Mouse (Mus musculus) limb, embryonic 15.5 days (tissue): ENCODE measurements around the gene Gins2. TPM values are rescaled to one million over a fixed set of nuclear protein-coding genes. Genes with fewer than 3 reads are reported as not detected.

Experiments used
- ATAC-seq: fragments of 200-750 bp; cut with Nextera tagmentation; 2 replicates; pipeline ENCODE4 v1.8.0; 2017; ENCODE audit warnings: low read depth, moderate TSS enrichment; ENCODE audit not compliant: insufficient number of reproducible peaks, low FRiP score, low TSS enrichment
- H3K27ac ChIP-seq: fragments of 300-500 bp; sonication (generic); 2 replicates; pipeline ENCODE4 v1.5.1; 2015; ENCODE audit warnings: moderate library complexity, mild to moderate bottlenecking, inconsistent platforms
- H3K27me3 ChIP-seq: fragments of 300-500 bp; sonication (generic); 2 replicates; pipeline ENCODE4 v1.6.1; 2015; ENCODE audit warnings: inconsistent platforms
- H3K36me3 ChIP-seq: fragments of 300-500 bp; sonication (generic); 2 replicates; pipeline ENCODE4 v1.6.1; 2015; ENCODE audit warnings: inconsistent platforms
- H3K4me1 ChIP-seq: fragments of 300-500 bp; sonication (generic); 2 replicates; pipeline ENCODE4 v1.6.1; 2015; ENCODE audit warnings: inconsistent platforms
- H3K4me2 ChIP-seq: fragments of 300-500 bp; sonication (generic); 2 replicates; pipeline ENCODE4 v1.6.1; 2015; ENCODE audit warnings: mild to moderate bottlenecking, inconsistent platforms
- H3K4me3 ChIP-seq: fragments of 300-500 bp; sonication (generic); 2 replicates; pipeline ENCODE4 v1.5.1; 2015; ENCODE audit warnings: mild to moderate bottlenecking, inconsistent platforms
- H3K9ac ChIP-seq: fragments of 300-500 bp; sonication (generic); 2 replicates; pipeline ENCODE4 v1.6.1; 2015; ENCODE audit warnings: inconsistent platforms
- H3K9me3 ChIP-seq: fragments of 300-500 bp; sonication (generic); 2 replicates; pipeline ENCODE4 v1.6.1; 2016; ENCODE audit warnings: inconsistent platforms
- WGBS: fragments of 180-500 bp; shearing (Covaris S2); methylation state at CpG from one replicate; pipeline ENCODE4 v1.1.7; 2015; 5-methylcytosine and 5-hydroxymethylcytosine counted together
- polyA plus RNA-seq: library from polyadenylated mRNA; unstranded; fragments of >200 nt; fragmentation: Nextera tagmentation; extraction: Ambion mirVana; gene quantifications from 2 replicates; pipeline ENCODE4 v1.2.1, GENCODE M21; 2015

The Gins2 gene
- polyA plus RNA-seq, 1 experiment from 2014 or later = 81.4 TPM

DNA sequence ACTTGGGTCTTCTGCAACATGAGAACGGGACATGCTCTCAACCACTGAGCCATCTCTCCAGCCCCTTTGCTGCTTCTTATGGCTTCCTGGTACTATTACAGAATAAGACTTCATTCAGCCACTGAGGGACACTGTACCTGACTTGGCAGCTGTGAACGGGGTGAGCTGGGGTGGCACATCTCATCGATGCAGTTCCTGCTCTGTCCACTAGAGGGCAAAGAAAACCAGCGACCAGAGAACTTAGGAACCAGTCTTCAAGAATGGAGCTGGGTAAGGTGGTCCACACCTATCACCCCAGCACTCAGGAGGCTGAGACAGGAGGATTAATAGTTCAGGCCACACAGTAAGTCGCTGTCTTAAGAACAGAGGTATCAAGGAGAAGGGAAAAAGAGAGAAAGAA lies 6.9 kb upstream of the Gins2 start:
- H3K4me3 ChIP-seq = no peak overlapping the region
- ATAC-seq = no peak
- H3K36me3 ChIP-seq = no peaks in the 10 kb centered on the region
- H3K4me1 ChIP-seq = peaks cover 13% of the 10 kb centered on the region
- no peak overlapping the region for H3K4me2 ChIP-seq
- H3K27ac ChIP-seq = no peak overlapping the region
- H3K9me3 ChIP-seq = no peaks in the 10 kb centered on the region
- H3K27me3 ChIP-seq = no peaks in the 10 kb centered on the region
- H3K9ac ChIP-seq = no peak overlapping the region
- WGBS = 10% methylated on average over 5 of the region's 5 CpGs

- no peak overlapping the region for H3K4me3 ChIP-seq
- H3K27me3 ChIP-seq = no peaks in the 10 kb centered on the region
- H3K4me1 ChIP-seq = peaks cover 19% of the 10 kb centered on the region
- no peak for ATAC-seq
- no peak overlapping the region for H3K4me2 ChIP-seq
- no peaks in the 10 kb centered on the region for H3K36me3 ChIP-seq
- 88% methylated on average over 5 of the region's 5 CpGs for WGBS
- no peak overlapping the region for H3K27ac ChIP-seq
- H3K9me3 ChIP-seq = no peaks in the 10 kb centered on the region
- H3K9ac ChIP-seq = no peak overlapping the region
These were observed 5.5 kb upstream of the Gins2 start for GRCm38 (mm10) chr8:120594571-120594970.

- Histone ChIP-seq H3K9me3 (no peaks in the 10 kb centered on the region), H3K4me1 (peaks cover 22% of the 10 kb centered on the region), H3K4me3 (no peak overlapping the region), H3K27ac (no peak overlapping the region), H3K27me3 (no peaks in the 10 kb centered on the region), H3K4me2 (no peak overlapping the region), H3K36me3 (no peaks in the 10 kb centered on the region), H3K9ac (no peak overlapping the region)
- WGBS = 69% methylated on average over 10 of the region's 10 CpGs
- no peak for ATAC-seq
These were observed 2.6 kb upstream of the Gins2 start for GRCm38 (mm10) chr8:120591587-120592292.

DNA sequence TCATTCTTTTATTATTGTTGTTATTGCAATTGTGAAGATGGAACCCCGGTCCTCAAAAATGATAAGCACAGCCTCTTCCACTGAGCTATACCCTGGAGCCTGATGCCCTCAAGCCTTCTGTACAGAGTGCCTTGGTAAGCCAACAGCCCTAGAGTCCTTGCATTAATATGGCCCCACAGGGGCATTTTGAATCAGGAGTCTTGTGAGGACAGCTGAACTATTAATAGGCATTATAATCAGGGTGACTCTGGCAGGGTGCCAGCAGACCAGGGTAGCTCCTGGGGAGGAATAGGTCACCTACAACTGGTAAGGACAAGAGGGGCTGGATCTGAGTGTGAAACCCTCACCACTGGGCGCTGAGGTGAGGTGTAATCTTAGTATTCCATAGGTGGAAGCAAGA lies 817 bp upstream of the Gins2 start:
- 51% methylated on average over 2 of the region's 2 CpGs for WGBS

GRCm38 (mm10) chr8:120585521-120585920 lies 3.6 kb downstream of the Gins2 start:
- peaks cover 22% of the 10 kb centered on the region for H3K4me1 ChIP-seq
- H3K9ac ChIP-seq = no peak overlapping the region
- H3K27ac ChIP-seq = no peak overlapping the region
- no peaks in the 10 kb centered on the region for H3K9me3 ChIP-seq
- WGBS = 90% methylated on average over 10 of the region's 10 CpGs
- H3K36me3 ChIP-seq = peaks cover 39% of the 10 kb centered on the region
- no peak overlapping the region for H3K4me3 ChIP-seq
- no peak for ATAC-seq
- H3K27me3 ChIP-seq = no peaks in the 10 kb centered on the region
- no peak overlapping the region for H3K4me2 ChIP-seq

More for the DNA sequence above, 817 bp upstream of the Gins2 start:
- Histone ChIP-seq H3K4me1 (peaks cover 22% of the 10 kb centered on the region), H3K4me2 (peak overlapping the region; percentile 86), H3K36me3 (peaks cover 10% of the 10 kb centered on the region), H3K27me3 (no peaks in the 10 kb centered on the region), H3K9ac (no peak overlapping the region; the same call in 1 of the 2 replicates), H3K27ac (peak overlapping the region; percentile 54), H3K4me3 (peak overlapping the region; percentile 65), H3K9me3 (no peaks in the 10 kb centered on the region)
- no peak for ATAC-seq

- Histone ChIP-seq H3K9ac (no peak overlapping the region), H3K27ac (no peak overlapping the region), H3K27me3 (no peaks in the 10 kb centered on the region), H3K4me1 (peaks cover under 1% of the 10 kb centered on the region; the same call in 1 of the 2 replicates), H3K36me3 (peaks cover 74% of the 10 kb centered on the region), H3K4me3 (no peak overlapping the region), H3K9me3 (no peaks in the 10 kb centered on the region), H3K4me2 (no peak overlapping the region)
- ATAC-seq = no peak
- 94% methylated on average over 8 of the region's 8 CpGs for WGBS
These were observed 7.3 kb downstream of the Gins2 start for GRCm38 (mm10) chr8:120581811-120582210.

- Histone ChIP-seq H3K36me3 (peaks cover 79% of the 10 kb centered on the region), H3K4me2 (no peak overlapping the region), H3K9me3 (no peaks in the 10 kb centered on the region), H3K4me3 (no peak overlapping the region), H3K27ac (no peak overlapping the region), H3K9ac (no peak overlapping the region), H3K27me3 (no peaks in the 10 kb centered on the region), H3K4me1 (no peaks in the 10 kb centered on the region)
- WGBS = 92% methylated on average over 12 of the region's 12 CpGs
- ATAC-seq = no peak
These were observed 7.8 kb downstream of the Gins2 start for GRCm38 (mm10) chr8:120581329-120581728.

DNA sequence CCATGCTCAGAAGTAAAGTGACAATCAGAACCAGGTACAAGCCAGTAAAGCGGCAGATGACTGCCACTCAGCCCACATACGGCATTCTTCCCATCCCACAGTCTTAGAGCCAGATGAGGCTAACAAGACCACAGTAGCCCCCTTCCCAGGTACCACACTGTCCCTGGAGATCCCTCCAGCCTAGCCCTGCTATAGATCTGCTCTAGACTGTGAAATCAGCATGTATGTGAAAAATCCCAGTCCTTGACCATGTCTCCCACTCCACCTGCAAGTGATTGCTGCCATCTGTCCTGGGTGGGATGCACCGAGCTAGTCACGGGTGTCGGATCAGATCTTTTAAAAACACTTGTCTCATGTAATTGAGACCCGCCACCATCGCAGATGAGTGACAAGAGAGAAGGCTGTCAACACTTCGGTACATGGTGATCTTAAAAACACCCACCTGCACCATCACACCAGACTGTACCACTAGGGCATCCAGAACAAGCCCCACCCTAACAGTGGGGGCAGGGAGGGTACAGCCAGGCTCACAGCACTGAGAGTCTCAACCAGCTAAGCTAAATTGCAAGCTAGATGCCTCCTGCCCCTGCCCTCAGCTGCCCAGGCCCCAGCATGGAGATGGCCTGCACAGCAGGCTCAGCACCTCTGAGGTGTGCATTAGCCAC lies 8.6 kb downstream of the Gins2 start:
- H3K4me1 ChIP-seq = no peaks in the 10 kb centered on the region
- 83% methylated on average over 8 of the region's 8 CpGs for WGBS
- H3K4me3 ChIP-seq = no peak overlapping the region
- peaks cover 83% of the 10 kb centered on the region for H3K36me3 ChIP-seq
- H3K27me3 ChIP-seq = no peaks in the 10 kb centered on the region
- H3K9me3 ChIP-seq = no peaks in the 10 kb centered on the region
- H3K27ac ChIP-seq = no peak overlapping the region
- ATAC-seq = no peak
- no peak overlapping the region for H3K9ac ChIP-seq
- H3K4me2 ChIP-seq = no peak overlapping the region

DNA sequence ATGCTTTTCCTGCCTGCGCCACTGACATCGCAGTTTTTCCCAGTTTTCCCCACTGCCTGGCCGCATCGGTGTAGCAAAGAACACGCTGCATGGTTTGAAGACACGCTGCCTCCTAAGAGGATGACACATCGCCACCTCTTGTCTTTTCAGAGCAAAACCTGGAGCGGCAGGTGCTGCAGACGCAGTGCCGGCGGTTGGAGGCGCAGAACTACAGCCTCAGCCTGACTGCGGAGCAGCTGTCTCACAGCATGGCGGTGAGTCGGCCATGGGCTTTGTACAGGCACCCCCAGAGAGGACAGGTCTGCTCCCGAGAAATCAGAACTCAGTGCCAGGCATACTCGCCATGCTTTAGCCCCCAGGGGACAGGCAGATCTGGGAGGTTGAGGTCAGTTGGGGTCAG lies 11.3 kb downstream of the Gins2 start:
- 90% methylated on average over 17 of the region's 17 CpGs for WGBS
- H3K27me3 ChIP-seq = no peaks in the 10 kb centered on the region
- no peak for ATAC-seq
- H3K4me2 ChIP-seq = no peak overlapping the region
- H3K9me3 ChIP-seq = no peaks in the 10 kb centered on the region
- H3K4me1 ChIP-seq = peaks cover 22% of the 10 kb centered on the region
- no peak overlapping the region for H3K4me3 ChIP-seq
- peaks cover 98% of the 10 kb centered on the region for H3K36me3 ChIP-seq
- H3K27ac ChIP-seq = no peak overlapping the region
- H3K9ac ChIP-seq = no peak overlapping the region

- Histone ChIP-seq H3K27me3 (no peaks in the 10 kb centered on the region), H3K9ac (no peak overlapping the region), H3K27ac (no peak overlapping the region), H3K4me1 (peaks cover 24% of the 10 kb centered on the region), H3K4me2 (no peak overlapping the region), H3K9me3 (no peaks in the 10 kb centered on the region), H3K36me3 (peaks cover 98% of the 10 kb centered on the region), H3K4me3 (no peak overlapping the region)
- ATAC-seq = no peak
- 55% methylated on average over 9 of the region's 9 CpGs for WGBS
These were observed 13.3 kb downstream of the Gins2 start for GRCm38 (mm10) chr8:120575801-120576200.

- no peaks in the 10 kb centered on the region for H3K27me3 ChIP-seq
- WGBS = 63% methylated on average over 19 of the region's 19 CpGs
- ATAC-seq = no peak; the same call in 1 of the 2 replicates
- H3K9ac ChIP-seq = no peak overlapping the region
- no peak overlapping the region for H3K4me3 ChIP-seq
- H3K4me2 ChIP-seq = no peak overlapping the region
- H3K9me3 ChIP-seq = no peaks in the 10 kb centered on the region
- H3K27ac ChIP-seq = 0 out of 2 replicates have a peak overlapping the region, but pooled peaks have one; percentile 11
- H3K4me1 ChIP-seq = peaks cover 26% of the 10 kb centered on the region
- H3K36me3 ChIP-seq = peaks cover 94% of the 10 kb centered on the region
These were observed 14.2 kb downstream of the Gins2 start for GRCm38 (mm10) chr8:120574941-120575340.

DNA sequence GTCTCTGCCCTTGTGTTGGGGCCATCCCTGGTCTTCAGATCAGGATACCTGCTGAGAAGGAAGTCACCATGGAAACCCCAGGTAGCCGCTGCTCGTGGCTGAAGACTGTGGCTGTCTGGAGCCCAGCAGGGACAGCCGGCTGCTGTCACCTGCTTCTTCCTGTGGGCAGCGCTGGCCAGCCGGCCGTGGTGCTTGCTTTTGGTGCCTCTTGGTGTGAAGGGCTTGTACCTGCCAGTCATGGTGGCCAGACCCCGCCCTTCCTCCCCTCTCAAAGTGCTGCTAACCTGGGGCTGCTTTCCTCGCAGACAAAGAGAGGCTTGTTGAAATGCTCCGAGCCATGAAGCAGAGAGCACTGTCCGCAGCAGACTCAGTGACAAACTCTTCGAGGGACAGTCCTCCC lies 15.2 kb downstream of the Gins2 start:
- ATAC-seq = no peak
- Histone ChIP-seq H3K4me1 (peaks cover 26% of the 10 kb centered on the region), H3K36me3 (peaks cover 94% of the 10 kb centered on the region), H3K9me3 (no peaks in the 10 kb centered on the region), H3K4me2 (no peak overlapping the region), H3K27me3 (no peaks in the 10 kb centered on the region), H3K4me3 (no peak overlapping the region), H3K9ac (no peak overlapping the region), H3K27ac (no peak overlapping the region)
- WGBS = 74% methylated on average over 11 of the region's 11 CpGs
